In genomic region chr5:101949323-101949722, GRCm38 (mm10) we compare ENCODE assay signal across 13 mouse cellular contexts.
A peak's percentile ranks its signal among the peaks of the same experiment; 100 is the strongest.
DNase-seq lines count a peak whose midpoint lies in the region.
"Had no signal": no experiment of that assay in that cellular context is flagged by ENCODE, and none has a peak within 500 bp of the region (broad histone marks: within the 10 kb centered on the region; RNA-seq: fewer than 3 reads in every experiment).

No protein-coding gene starts in this region.

- peak; percentile 85 for DNase-seq in heart, adult 11 months
- DNase-seq in heart, adult 8-10 months (ENCODE audit: low spot score) = no peak
- peak; percentile 19 for DNase-seq in lung, postnatal 36 days
- DNase-seq in lung, adult 18-20 months = no peak
- peak; percentile 32 for DNase-seq in embryo, embryonic 10.5 days (ENCODE audit: low spot score)
- no peak for DNase-seq in right cerebral cortex, postnatal 14 days
- no peak for DNase-seq in ovary, postnatal 10 days (ENCODE audit: low spot score)
- DNase-seq: adrenal gland, adult 8-10 months; forebrain, postnatal 0 days; heart, postnatal 36 days; kidney, postnatal 14 days; layer of hippocampus, adult 9-11 months; thymus, postnatal 14 days had no signal

Comparison
In these comparisons a context has a peak if more than half of its experiments do, and no peak if none do; other contexts are left out.
1. DNase-seq: peak in heart, adult 11 months (single experiment), lung, postnatal 36 days (single experiment) and embryo, embryonic 10.5 days (single experiment); none in heart, adult 8-10 months (single experiment), lung, adult 18-20 months (0 of 2), right cerebral cortex, postnatal 14 days (single experiment) and ovary, postnatal 10 days (single experiment).